Mouse (Mus musculus): Measurements from ENCODE around the gene Gm9913. TPM values are rescaled to one million over a fixed set of nuclear protein-coding genes. Genes with fewer than 3 reads are reported as not detected.

Gene Gm9913
- not detected for polyA plus RNA-seq (2014; fragmentation: Illumina TruSeq; extraction: RNeasy Lipid Tissue Mini Kit (QIAGEN cat#74804); ENCODE audit: low read depth, low replicate concordance)

GRCm38 (mm10) chr2:125505006-125505745, at the start of gene Gm9913:
Gene Gm9913, plus strand, starts transcription at chr2:125505089.

GRCm38 (mm10) chr2:125507893-125508292, 3.0 kb downstream of the Gm9913 start, which contains the start of gene Fbn1:
Gene Fbn1, minus strand, starts transcription at chr2:125507993.

Other genes with a start within 250 kb of the Gm9913 start
- gene Fbn1, start 2.9 kb downstream of the Gm9913 start, polyA plus RNA-seq (2014; fragmentation: Illumina TruSeq; extraction: RNeasy Lipid Tissue Mini Kit (QIAGEN cat#74804); ENCODE audit: low read depth, low replicate concordance), result 4.0 TPM
- gene Cep152, start 120.0 kb downstream of the Gm9913 start, polyA plus RNA-seq (2014; fragmentation: Illumina TruSeq; extraction: RNeasy Lipid Tissue Mini Kit (QIAGEN cat#74804); ENCODE audit: low read depth, low replicate concordance), result 0.73 TPM
- gene Eid1, start 168.0 kb downstream of the Gm9913 start, polyA plus RNA-seq (2014; fragmentation: Illumina TruSeq; extraction: RNeasy Lipid Tissue Mini Kit (QIAGEN cat#74804); ENCODE audit: low read depth, low replicate concordance), result 199 TPM
- gene Shc4, start 219.1 kb downstream of the Gm9913 start, polyA plus RNA-seq (2014; fragmentation: Illumina TruSeq; extraction: RNeasy Lipid Tissue Mini Kit (QIAGEN cat#74804); ENCODE audit: low read depth, low replicate concordance), result 0.65 TPM